Mouse (Mus musculus) 3T3-L1 (cell line): ENCODE results near the gene Rab8b.

Experiments
- DNase-seq: peaks from one replicate; pipeline ENCODE4 v3.0.0-alpha.2; 2015; ENCODE audit warnings: low read depth, low spot score

Gene Rab8b

DNA sequence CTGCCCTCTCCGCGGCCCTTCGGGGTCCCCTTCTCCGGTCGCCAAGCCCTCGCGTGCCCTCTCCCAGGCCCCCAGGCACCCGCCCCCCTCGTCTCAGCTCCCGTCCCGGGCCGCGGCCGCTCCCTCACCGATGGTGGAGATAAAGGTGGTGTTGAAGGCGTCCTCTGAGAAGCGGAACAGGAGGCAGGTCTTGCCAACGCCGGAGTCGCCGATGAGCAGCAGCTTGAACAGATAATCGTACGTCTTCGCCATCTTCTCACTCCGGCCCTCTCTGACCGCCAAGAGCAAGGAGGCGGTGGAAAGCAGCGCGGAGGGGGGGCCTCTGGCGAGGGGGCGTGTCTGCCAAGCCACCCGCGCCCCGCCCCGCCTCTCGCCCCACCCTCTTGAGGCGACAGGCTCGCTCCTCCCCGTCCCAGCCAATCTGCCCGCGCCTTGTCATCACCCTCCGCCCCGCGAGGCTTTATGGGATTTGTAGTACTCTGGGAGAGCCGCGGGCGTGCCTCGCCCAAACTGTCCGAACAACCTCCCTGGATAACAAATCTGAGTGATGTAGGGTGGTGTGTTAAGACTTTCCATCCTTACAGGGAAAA, at the start of gene Rab8b:
Gene Rab8b, minus strand, starts transcription at position 306 of the 590 bp plus-strand sequence.
- peak; percentile 96 for DNase-seq

DNA sequence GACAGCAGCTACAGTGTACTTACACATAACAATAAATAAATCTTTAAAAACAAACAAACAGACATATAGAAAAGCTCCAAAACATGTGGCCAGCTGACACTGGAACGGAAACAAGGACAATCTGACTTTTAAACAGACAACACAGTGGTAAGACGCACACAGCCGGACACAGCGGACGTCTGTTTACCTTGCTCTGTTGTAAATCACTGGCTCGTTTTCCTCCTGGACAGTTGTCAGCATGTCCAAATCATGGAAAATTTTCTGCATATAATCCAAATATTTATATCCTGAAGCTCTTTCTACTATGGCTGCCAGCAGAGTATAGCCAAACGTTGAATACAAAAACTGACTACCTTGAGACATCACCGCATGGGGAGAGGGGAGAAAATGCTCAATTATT, 48.0 kb upstream of the Rab8b start:
- DNase-seq: no peak

DNA sequence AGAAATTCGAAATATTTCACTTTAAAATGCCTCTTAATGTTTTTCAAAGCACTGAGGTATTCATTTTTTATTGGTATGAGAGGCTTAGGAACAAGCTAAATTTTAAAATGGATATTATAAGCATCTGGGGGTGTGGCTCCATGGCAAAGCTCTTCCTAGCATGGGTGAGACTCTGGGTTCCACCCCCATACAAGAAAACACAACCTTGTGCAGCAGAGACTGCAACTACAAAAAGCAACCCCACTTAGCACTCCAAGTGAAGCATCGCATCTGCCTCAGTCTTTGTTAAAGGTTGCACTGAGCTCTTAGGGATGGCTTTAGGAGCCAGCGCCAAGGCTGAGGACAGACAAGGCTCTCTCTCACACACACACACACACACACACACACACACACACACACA, 42.0 kb upstream of the Rab8b start:
- no peak for DNase-seq

DNA sequence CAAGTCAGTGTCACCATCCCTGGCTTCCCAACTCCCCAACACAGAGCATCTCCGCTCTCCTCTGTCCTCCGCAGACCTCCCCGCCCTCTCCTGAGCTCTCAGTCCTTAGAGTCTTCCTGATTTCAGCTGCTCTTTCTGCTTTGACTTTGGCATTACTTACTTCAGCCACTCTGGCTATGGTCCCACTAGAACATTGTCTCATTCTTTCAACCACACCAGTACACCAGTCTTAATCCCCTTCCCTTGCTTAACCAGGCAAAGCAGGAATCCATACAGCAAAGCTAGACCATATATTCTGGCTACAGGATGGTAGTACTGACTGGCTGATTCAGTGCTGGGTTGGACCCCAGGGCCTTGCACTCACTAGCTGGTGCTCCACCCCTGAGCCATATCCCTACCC, 38.0 kb upstream of the Rab8b start:
- DNase-seq: no peak

DNA sequence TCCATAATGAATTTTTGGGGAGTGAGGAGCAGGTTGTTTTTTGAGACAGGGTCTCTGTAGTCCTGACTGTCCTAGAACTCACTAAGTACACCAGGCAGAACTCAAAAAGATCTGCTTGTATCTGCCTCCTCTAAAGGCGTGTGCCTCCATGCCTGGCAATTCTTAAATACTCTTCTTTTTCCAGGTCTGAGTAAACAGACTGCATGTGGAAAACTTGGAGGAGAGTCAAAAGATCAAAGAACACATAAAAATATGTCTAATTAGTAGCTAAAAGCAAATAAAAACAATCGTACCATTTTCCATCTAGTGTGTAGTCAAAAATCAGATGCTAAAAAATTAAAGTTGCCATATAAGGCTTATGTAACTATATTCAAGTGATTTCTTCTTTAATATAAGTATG, 33.4 kb upstream of the Rab8b start:
- DNase-seq: no peak

DNA sequence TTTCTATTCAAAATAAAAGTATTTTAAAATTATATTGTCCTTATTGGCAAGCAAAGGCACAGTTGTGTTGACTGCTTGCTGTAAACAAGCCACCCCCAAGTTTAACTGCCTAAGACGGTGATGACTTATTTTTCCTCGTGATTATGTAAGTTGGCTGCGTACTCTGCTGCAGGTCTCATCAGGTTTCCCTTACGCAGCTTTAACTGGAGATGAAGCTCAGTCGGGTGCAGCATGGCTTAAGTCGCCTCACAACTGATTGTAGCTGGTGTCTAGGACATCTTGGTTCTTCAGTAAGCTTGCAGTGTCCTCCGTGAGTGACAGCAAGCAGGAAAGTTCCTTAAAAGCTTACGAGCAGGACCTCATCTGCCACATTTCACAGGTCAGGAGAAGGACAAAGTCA, 32.8 kb upstream of the Rab8b start:
- DNase-seq: no peak

DNA sequence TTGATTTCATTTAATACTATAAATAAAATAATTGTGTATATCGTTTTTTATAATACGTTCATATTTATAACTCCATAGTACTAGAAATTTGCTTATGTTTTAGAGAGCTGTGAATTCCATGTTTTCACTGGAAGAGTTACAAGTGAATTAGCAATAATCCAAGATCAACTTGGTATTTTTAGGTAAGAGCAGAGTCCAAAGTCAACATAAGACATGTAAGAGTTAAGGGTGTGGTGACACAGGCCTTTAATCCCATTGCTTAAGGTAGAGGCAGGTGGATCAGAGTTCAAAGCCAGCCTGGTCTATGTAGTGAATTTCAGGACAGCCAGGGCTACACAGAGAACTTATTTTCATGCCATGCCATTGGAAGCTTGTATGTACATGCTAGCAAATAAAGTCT, 29.0 kb upstream of the Rab8b start:
- DNase-seq: no peak

DNA sequence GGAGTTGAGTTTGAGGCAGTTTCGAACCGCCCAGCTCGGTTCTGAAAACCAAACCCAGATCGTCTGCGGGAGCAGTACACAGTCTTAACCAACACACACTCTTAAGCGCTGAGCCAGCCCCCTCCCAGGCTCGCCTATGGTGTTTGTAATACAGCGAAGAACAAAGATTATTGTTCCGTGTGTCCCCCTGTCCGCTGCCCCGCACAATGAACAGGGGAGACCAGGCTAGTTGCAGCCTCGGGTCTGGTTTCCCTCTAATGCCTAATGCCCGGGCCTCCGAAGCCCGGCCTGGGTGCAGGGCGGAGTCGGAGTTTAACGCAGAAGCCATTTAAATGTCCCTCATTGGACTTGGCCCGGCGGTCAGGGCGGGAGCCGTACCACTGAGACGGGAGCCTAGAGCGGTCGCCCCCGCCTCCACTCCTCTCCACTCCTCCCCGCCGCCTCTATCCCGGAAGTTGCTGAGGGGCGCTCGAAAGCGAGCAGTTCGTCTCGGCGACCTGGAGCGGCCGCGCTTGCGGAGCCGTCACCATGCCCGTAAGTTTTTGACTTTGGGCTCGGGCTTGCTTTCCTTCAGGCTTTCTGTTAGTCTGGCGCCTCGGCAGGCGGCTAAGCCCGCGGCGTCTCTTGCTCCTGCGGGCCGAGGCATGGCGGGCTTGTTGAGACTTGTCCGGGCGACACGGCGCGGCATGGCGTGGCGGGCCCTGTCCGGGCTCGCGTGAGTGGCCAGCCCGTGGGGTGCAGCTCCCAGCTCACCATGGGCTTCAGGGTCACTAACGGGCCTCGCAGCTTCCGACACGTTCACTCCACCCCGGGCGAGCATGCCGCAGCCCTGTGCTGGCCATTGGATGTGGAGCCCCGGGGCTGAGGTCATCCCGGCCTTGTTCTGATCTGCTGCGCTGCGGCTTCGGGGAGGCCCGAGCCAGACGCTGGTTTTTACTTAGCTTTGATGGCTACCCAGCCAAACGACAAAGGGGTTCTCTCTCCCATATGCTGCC, 26.5 kb upstream of the Rab8b start, which contains the start of gene Rps27l:
Gene Rps27l, plus strand, starts transcription at position 440 of the 995 bp plus-strand sequence.
- peak; percentile 92 for DNase-seq

DNA sequence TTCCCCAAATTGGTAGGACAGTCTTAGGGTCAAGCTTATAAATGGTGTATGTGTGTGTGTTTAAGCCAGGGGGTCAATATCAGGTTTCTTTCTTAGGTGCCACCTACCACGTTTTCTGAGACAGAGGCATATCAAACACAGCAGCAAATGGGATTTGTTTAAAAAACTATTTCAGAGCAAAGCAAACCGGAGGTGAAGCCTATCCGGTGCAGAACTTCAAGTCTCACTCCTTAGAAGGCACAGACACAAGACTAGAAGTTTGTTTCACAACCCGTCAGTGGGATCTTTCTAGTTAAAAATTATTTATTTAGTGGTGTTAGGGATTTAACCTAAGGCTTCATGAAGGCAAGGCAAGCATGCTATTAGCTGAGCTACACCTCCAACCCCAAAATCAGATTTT, 25.7 kb upstream of the Rab8b start:
- no peak for DNase-seq

DNA sequence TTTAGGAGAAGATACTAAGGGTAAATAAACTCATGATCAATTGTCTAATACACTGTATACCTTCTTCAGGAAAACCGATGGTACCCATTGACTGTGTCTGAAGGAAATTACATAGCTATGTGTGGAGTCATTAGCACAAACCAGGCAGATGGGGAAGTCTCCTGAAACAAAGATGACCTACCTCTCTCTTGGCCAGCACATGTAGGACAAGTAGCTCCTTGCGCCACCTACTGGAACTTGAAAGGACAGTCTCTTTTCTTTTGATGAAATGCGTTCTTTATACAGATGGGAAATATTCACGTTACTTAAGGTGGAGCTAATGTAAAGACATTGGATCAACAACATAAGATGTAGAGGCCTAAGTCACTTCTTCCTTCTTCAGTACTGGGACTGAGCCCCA, 19.3 kb upstream of the Rab8b start:
- peak; percentile 88 for DNase-seq

DNA sequence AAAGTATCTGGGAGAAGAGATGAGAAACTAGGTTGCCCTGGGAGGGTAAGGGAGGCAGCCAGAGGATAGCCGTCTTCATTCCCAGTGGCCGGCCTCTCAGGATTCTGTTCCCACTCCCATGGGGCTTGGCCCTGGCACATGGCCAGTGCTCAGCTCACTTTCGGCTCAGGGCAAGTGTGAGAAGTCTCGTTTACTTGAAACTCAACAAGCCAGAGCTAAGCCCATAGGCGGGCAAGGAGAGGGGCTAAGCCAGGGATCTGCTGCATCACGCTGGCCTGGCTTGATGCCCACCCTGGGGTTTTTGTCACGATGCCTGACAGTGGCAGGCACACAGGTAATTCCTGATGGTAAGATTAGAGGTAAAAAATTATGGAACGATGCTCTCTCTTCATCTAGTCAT, 18.0 kb upstream of the Rab8b start:
- DNase-seq: no peak

DNA sequence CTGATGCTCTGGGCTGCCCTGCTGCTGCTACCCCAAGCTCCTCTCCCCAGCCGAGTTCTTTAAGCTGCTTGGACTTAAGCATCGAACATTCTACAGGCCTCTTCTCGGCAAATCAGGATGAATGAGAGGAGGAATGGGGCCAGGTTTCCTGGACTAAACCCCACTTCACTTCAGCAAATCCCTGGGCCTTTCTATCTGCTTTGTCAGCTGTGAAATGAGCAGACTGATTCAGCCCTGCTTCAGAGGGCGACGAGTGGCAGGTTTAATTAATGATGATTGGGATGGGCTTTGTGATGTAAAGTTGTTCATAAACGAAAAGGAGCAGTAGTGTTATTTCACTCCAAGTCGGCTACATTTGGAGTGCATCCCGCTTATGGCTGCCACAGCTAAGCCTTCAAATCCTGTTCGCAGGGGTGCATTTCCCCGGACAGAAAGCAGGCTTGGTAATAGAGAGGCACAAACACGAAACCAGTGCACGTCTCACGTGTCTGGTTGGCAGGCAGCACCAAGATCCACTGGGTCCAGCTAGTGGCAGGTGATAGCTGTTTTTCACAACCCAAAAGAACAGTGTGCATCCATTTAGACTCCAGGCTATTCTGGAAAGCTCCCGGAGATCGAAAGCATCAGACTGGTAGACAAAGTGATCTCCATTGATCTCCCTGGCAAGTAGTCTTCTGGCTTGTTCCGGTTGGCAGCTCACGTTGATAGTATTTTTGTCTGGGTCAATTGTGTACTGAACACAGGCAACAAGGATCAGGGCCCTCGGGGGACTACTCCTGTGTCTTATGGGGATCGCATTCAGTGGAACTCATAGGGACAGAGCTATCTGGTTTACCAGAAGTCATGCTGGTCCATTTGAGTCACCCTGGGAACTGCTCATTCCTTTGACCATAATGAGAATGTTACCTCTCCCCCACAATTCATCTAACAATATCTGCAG, 14.7 kb upstream of the Rab8b start:
- no peak for DNase-seq

DNA sequence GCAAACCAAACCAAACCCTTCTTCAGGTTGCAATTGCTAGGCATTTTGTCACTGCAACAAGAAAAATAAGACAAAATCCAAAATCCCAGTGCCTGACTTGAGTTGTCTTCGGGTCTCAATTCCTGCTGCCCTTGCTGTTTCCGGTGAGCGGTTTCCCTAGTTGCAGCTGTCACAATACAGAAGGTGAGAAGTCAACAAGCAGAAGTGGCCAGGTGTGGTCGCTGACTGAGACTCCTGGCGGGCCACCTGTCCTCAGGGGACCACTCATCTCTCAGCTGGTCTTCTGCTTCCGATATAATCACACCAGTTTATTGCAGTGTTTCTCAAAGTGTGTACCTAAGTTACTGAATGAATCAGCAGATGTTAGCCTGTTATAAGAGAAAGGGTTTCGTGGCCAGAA, 10.9 kb upstream of the Rab8b start:
- no peak for DNase-seq

DNA sequence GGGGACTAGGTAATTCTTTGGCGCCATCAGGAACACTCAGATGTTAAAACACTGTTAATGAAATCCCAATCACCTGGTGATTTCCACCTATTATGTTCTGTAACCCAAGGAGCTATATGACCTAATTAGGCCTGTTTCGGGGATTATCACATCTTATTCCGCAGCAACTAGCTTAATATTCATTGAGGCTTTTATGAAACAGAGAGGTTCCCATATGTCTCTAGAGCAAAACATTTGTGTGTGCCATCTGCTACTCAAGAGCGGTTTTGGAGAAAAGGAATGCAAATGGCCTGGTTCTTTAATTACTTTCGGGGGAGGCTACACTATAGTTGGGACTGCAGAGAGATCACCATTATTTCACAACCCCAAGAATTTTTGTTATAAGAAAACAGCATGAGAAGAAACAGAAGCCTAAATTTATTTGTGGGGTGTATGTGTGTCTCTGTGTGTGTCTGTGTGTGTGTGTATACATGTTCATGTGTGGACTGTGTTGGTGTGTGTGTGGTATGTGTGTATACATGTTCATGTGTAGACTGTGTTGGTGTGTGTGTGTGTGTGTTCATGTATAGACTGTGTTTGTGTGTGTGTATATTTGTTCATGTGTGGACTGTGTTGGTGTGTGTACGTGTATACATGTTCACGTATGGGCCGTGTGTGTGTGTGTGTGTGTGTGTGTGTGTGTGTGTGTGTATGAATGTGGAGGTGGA, 8.4 kb upstream of the Rab8b start:
- no peak for DNase-seq

DNA sequence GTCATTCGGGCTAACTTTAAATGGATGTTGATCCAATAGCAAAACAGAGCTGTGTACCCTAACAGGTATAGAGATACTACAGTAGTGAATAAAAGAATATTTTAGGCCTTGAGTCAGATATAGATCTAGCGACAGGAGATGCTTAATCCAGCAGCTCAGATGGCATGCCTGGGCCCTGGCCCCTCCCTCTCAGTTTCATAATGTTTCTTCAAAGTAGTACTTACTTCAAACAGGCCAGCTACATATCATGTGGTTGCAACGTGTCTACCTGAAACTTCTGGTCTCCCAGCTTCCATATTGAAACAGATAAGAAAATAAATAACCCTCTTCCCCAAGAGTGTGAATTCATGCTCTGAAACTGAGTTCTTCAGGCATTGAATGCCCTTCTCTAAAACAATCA, 6.4 kb upstream of the Rab8b start:
- no peak for DNase-seq

DNA sequence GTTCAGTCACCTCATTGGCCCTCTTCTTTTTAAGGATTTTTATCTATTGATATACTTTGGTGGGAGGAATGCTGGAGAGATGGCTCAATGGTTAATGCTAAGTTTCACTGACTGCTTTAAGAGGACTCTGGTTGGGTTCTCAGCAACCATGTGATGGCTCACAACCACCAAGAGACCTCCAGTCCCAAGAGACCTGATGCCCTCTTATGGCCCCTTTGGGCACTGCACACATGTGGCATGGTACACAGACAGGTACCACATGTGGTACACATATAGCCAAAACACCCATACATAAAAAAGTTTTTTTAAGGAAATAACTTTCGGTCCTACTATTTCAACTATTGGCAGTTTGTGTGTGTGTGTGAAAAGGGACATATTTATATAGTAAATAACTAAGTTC, 2.6 kb upstream of the Rab8b start:
- peak; percentile 12 for DNase-seq

DNA sequence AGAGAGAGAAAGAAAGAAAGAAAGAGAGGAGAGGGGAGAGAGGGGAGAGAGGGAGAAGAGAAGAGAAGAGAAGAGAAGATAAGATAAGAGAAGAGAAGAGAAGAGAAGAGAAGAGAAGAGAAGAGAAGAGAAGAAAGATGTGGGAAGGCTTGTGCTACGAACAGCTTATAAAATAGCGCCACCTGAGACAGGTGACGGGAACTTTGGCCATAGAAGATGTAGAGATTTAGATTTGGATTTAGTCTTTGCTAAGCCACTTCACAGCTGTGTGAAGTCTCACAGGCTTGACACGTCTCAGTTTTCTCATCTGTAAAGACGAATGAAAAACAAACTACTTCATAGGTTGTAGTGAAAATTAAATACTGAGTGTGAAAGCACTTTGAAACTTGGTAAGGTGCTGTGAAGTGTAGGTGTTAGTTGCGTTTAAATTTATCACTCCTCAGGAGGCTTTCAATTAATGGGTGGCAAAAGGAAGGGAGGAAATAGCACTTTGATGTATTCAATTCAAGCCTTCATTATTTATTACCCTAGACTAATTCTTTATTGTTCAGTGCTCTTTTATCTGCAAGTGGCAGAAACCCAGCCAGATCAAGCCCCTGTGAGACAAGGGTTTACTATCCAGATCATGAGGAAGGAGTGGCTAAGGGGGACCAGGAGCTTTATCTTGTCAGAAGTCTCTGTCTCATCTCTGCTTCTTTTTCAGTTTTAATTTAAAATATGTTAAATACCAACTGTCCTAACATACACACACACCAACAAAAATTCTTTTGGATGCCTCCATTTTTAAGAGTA, 1.2 kb upstream of the Rab8b start:
- DNase-seq: peak; percentile 15

DNA sequence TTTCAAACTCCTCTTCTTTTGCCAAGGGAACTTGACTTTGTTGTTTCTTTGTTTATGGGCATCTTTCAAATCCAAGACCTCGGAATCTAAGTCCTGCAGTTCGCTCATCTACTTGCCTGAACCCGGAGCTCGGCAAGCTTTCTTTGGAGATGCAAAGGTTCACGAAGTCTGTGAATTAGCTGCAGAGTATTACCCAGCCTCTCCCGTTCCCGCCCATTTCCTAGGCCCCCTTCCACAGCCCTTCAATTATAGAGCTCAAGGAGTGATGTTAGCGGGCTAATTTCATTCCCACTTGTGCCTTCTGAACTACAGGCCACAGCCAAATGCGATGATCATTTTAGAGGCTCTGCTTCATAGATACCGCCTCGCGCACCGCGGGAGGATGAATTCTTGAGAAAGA, 494 bp upstream of the Rab8b start:
- no peak for DNase-seq

DNA sequence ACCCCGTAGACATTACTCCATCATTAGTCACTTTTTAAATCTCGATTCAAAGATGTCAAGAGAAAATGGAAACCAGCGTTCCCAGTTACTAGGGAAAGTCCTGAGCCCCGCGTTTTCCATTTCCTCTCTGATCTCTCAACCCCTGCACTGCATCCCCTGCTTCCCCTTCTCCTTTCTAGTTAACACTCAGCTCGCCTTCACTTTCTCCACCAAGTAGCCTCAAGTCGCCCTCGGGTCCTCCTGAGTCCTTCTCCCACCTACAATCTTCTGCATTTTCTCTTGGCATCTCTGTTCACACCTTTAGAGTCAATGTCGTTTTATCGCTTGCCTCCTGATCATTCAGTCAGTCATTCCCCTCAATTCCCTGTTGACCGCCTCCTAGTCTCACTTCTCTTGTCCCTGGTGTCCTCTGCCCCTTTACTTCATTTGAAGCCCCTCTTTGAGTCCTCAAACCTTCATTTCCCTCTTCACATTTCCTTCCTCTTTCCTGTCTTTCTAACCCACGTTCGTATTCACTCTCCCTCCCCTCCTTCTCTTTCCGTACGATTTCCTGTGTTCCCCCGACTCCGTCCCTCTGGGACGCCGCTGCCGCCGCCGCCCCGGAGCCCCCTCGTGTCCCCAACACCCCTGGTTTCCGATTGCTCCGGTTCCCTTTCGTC, 686 bp downstream of the Rab8b start:
- DNase-seq: peak; percentile 47

DNA sequence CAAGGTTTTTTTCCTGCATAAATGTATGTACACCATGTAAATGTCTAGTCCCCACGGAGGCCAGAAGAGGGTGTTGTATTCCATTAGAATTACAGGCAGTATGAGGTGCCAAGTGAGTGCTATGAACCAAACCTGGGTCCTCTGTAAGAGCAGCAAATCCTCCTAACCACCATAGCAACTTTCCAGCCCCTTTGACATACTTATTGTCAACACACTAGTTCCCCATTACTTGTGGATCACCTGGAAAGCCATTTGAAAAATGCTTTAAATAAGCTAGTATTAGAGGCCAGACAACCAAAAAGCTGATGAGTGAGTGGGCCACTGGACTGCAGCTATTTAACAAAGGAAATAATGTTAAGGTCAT, 1.6 kb downstream of the Rab8b start:
- peak; percentile 23 for DNase-seq
